Mouse (Mus musculus): ENCODE results near the gene Ccdc9b. TPM values are rescaled to one million over a fixed set of nuclear protein-coding genes. Genes with fewer than 3 reads are reported as not detected.

Ccdc9b gene
- polyA plus RNA-seq, 1 experiment = 0.57 TPM

- H3K9me3 ChIP-seq = peaks cover 5% of the 10 kb centered on the region
- H3K36me3 ChIP-seq (replicated peaks; ENCODE audit: low read length) = peaks cover 19% of the 10 kb centered on the region
- no peak overlapping the region for H3K4me3 ChIP-seq (replicated peaks)
- H3K27me3 ChIP-seq (replicated peaks) = peaks cover 14% of the 10 kb centered on the region
- H3K4me1 ChIP-seq = peaks cover 74% of the 10 kb centered on the region
- TF ChIP-seq GATA1 (IDR thresholded peaks at IDR 0.05; ENCODE audit: borderline replicate concordance, low read length) (no peak), FLI1 (IDR thresholded peaks at IDR 0.05; ENCODE audit: low read length) (no peak)
Observed at GRCm38 (mm10) chr2:118764875-118765274, 2.4 kb upstream of the Ccdc9b start.

GRCm38 (mm10) chr2:118764094-118764831, 1.8 kb upstream of the Ccdc9b start:
- Histone ChIP-seq H3K9me3 (peaks cover 3% of the 10 kb centered on the region), H3K4me3 (replicated peaks) (peak overlapping the region; percentile 80), H3K4me1 (peaks cover 80% of the 10 kb centered on the region), H3K27me3 (replicated peaks) (peaks cover 11% of the 10 kb centered on the region), H3K36me3 (replicated peaks; ENCODE audit: low read length) (peaks cover 21% of the 10 kb centered on the region)
- no peak for TF ChIP-seq GATA1 (IDR thresholded peaks at IDR 0.05; ENCODE audit: borderline replicate concordance, low read length)
- no peak for TF ChIP-seq FLI1 (IDR thresholded peaks at IDR 0.05; ENCODE audit: low read length)

- H3K4me1 ChIP-seq = peaks cover 88% of the 10 kb centered on the region
- H3K36me3 ChIP-seq (replicated peaks; ENCODE audit: low read length) = peaks cover 25% of the 10 kb centered on the region
- TF ChIP-seq FLI1 (IDR thresholded peaks at IDR 0.05; ENCODE audit: low read length) (no peak), GATA1 (IDR thresholded peaks at IDR 0.05; ENCODE audit: borderline replicate concordance, low read length) (no peak)
- H3K9me3 ChIP-seq = no peaks in the 10 kb centered on the region
- peaks cover 11% of the 10 kb centered on the region for H3K27me3 ChIP-seq (replicated peaks)
- H3K4me3 ChIP-seq (replicated peaks) = peak overlapping the region; percentile 6
Observed at GRCm38 (mm10) chr2:118763469-118763868, 1.0 kb upstream of the Ccdc9b start.

GRCm38 (mm10) chr2:118762784-118763148, 305 bp upstream of the Ccdc9b start:
- Histone ChIP-seq H3K4me3 (replicated peaks) (peak overlapping the region; percentile 83), H3K4me1 (peaks cover 95% of the 10 kb centered on the region), H3K27me3 (replicated peaks) (peaks cover 8% of the 10 kb centered on the region), H3K9me3 (no peaks in the 10 kb centered on the region), H3K36me3 (replicated peaks; ENCODE audit: low read length) (peaks cover 32% of the 10 kb centered on the region)
- TF ChIP-seq GATA1 (IDR thresholded peaks at IDR 0.05; ENCODE audit: borderline replicate concordance, low read length) = no peak
- TF ChIP-seq FLI1 (IDR thresholded peaks at IDR 0.05; ENCODE audit: low read length) = no peak

- Histone ChIP-seq H3K4me1 (peaks cover 98% of the 10 kb centered on the region), H3K36me3 (replicated peaks; ENCODE audit: low read length) (peaks cover 44% of the 10 kb centered on the region), H3K9me3 (no peaks in the 10 kb centered on the region), H3K4me3 (replicated peaks) (no peak overlapping the region), H3K27me3 (replicated peaks) (peaks cover 3% of the 10 kb centered on the region)
- TF ChIP-seq FLI1 (IDR thresholded peaks at IDR 0.05; ENCODE audit: low read length) (no peak), GATA1 (IDR thresholded peaks at IDR 0.05; ENCODE audit: borderline replicate concordance, low read length) (no peak)
Observed at GRCm38 (mm10) chr2:118761358-118761757, 1.1 kb downstream of the Ccdc9b start.

- peaks cover 49% of the 10 kb centered on the region for H3K36me3 ChIP-seq (replicated peaks; ENCODE audit: low read length)
Observed at GRCm38 (mm10) chr2:118760311-118761025, 2.0 kb downstream of the Ccdc9b start.

GRCm38 (mm10) chr2:118759828-118760227, 2.6 kb downstream of the Ccdc9b start:
- H3K9me3 ChIP-seq = no peaks in the 10 kb centered on the region
- TF ChIP-seq GATA1 (IDR thresholded peaks at IDR 0.05; ENCODE audit: borderline replicate concordance, low read length) = no peak
- no peak for TF ChIP-seq FLI1 (IDR thresholded peaks at IDR 0.05; ENCODE audit: low read length)
- peaks cover 99% of the 10 kb centered on the region for H3K4me1 ChIP-seq
- peak overlapping the region; percentile 69 for H3K4me3 ChIP-seq (replicated peaks)
- H3K27me3 ChIP-seq (replicated peaks) = no peaks in the 10 kb centered on the region
- H3K36me3 ChIP-seq (replicated peaks; ENCODE audit: low read length) = peaks cover 56% of the 10 kb centered on the region

More at GRCm38 (mm10) chr2:118760311-118761025, 2.0 kb downstream of the Ccdc9b start:
- no peaks in the 10 kb centered on the region for H3K9me3 ChIP-seq
- TF ChIP-seq GATA1 (IDR thresholded peaks at IDR 0.05; ENCODE audit: borderline replicate concordance, low read length) (no peak), FLI1 (IDR thresholded peaks at IDR 0.05; ENCODE audit: low read length) (no peak)
- peaks cover 3% of the 10 kb centered on the region for H3K27me3 ChIP-seq (replicated peaks)
- H3K4me3 ChIP-seq (replicated peaks) = no peak overlapping the region
- H3K4me1 ChIP-seq = peaks cover 99% of the 10 kb centered on the region

GRCm38 (mm10) chr2:118756103-118756502, 6.4 kb downstream of the Ccdc9b start:
- peaks cover 98% of the 10 kb centered on the region for H3K4me1 ChIP-seq
- peak overlapping the region; percentile 91 for H3K4me3 ChIP-seq (replicated peaks)
- no peaks in the 10 kb centered on the region for H3K9me3 ChIP-seq
- H3K36me3 ChIP-seq (replicated peaks; ENCODE audit: low read length) = peaks cover 76% of the 10 kb centered on the region
- TF ChIP-seq GATA1 (IDR thresholded peaks at IDR 0.05; ENCODE audit: borderline replicate concordance, low read length) (peak; percentile 57; the same call in 2 of the 3 replicates), FLI1 (IDR thresholded peaks at IDR 0.05; ENCODE audit: low read length) (peak; percentile 50; the same call in 1 of the 2 replicates)
- H3K27me3 ChIP-seq (replicated peaks) = no peaks in the 10 kb centered on the region

- Histone ChIP-seq H3K27me3 (replicated peaks) (no peaks in the 10 kb centered on the region), H3K9me3 (no peaks in the 10 kb centered on the region), H3K4me1 (peaks cover 98% of the 10 kb centered on the region), H3K4me3 (replicated peaks) (peak overlapping the region; percentile 91), H3K36me3 (replicated peaks; ENCODE audit: low read length) (peaks cover 76% of the 10 kb centered on the region)
- no peak for TF ChIP-seq FLI1 (IDR thresholded peaks at IDR 0.05; ENCODE audit: low read length)
- no peak for TF ChIP-seq GATA1 (IDR thresholded peaks at IDR 0.05; ENCODE audit: borderline replicate concordance, low read length)
Observed at GRCm38 (mm10) chr2:118755407-118755806, 7.1 kb downstream of the Ccdc9b start.

- Histone ChIP-seq H3K4me1 (peaks cover 98% of the 10 kb centered on the region), H3K36me3 (replicated peaks; ENCODE audit: low read length) (peaks cover 82% of the 10 kb centered on the region), H3K9me3 (no peaks in the 10 kb centered on the region), H3K27me3 (replicated peaks) (no peaks in the 10 kb centered on the region), H3K4me3 (replicated peaks) (peak overlapping the region; percentile 91)
- TF ChIP-seq GATA1 (IDR thresholded peaks at IDR 0.05; ENCODE audit: borderline replicate concordance, low read length) (no peak), FLI1 (IDR thresholded peaks at IDR 0.05; ENCODE audit: low read length) (no peak)
Observed at GRCm38 (mm10) chr2:118754143-118754542, 8.3 kb downstream of the Ccdc9b start.

Measured in megakaryocyte, embryonic 14.5 days (primary cell).